Mouse (Mus musculus) liver, embryonic 14.5 days (tissue): ENCODE data around the gene Fbxl12.

Source experiments
- CTCF ChIP-seq: IDR thresholded peaks from 2 replicates; pipeline ENCODE4 v1.5.1; 2016; ENCODE audit warnings: antibody characterized with exemption, low read depth, control low read depth
- EP300 ChIP-seq: IDR thresholded peaks from 2 replicates; pipeline ENCODE4 v1.6.1; 2016; ENCODE audit warnings: antibody characterized with exemption, low read depth

- TF ChIP-seq CTCF (no peak), EP300 (no peak)
Observed at GRCm38 (mm10) chr9:20666510-20667034, 22.0 kb upstream of the Fbxl12 start.
